Mouse (Mus musculus) liver, postnatal 0 days (tissue): ENCODE measurements around the gene Agpat3.

ENCODE experiments used
- CTCF ChIP-seq: sonication (generic); IDR thresholded peaks from 2 replicates; pipeline ENCODE4 v1.5.1; 2016; ENCODE audit warnings: antibody characterized with exemption, low read depth
- EP300 ChIP-seq: IDR thresholded peaks from 2 replicates; pipeline ENCODE4 v1.6.1; 2016; ENCODE audit warnings: antibody characterized with exemption, low read depth, mild to moderate bottlenecking

DNA sequence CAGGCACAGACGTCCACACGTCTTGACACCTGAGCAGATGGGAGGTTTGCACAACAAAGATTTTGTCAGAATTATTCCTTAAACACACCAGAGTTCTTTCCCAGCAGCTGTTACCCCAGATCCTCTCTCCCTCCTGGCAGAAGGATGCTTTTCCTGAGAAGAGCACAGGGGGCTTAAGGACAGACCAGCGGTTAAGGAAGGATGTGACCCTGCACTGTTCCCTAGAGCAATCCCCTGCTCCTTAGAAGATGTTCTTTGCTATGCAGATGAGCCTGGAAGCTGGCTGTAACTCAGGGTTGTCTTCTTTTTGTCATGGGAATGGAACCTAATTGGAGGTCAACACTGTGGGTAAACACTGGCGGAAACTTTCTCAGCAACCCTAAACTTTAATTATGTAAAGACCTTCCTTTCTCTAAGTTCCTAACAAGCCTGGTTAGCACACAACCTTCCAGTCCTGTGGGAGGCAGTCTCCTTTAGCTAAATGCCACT is 38.7 kb upstream of the Agpat3 start:
- TF ChIP-seq CTCF: no peak
- TF ChIP-seq EP300: no peak
